Mouse (Mus musculus) lung, postnatal 4 days (tissue): ENCODE results near the gene Nos3.

Experiments used
- DNase-seq, 2 experiments: peaks; one replicate each; pipeline ENCODE4 v3.0.0; 2021

Gene Nos3

DNA sequence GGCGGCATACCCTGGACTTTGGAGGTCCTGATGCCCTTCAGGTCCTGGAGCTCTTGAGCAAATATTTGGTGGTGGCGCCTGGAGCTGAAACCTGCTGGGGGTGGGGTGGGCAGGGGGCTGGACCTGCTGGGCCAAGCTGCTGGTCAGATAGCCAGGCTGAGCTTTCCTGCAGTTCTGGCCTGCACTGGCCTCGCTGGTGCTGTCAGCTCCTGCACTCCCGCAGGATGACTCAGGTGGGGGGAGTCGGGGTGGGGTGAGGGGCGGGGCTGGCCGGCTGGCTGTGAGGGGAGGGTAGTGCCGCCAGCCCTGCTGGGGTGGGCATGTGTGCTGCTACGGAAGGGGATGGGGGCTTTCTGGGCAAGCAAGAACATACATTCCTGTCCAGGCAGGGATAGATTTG, 64.0 kb downstream of the Nos3 start:
- DNase-seq: no peak

GRCm38 (mm10) chr5:24433993-24434392, 69.4 kb downstream of the Nos3 start:
- no peak for DNase-seq
